Mouse (Mus musculus) bone marrow, adult 2 months (tissue): ENCODE measurements around the gene Sema4c.

Experiments
- CTCF ChIP-seq: fragments of 200-500 bp; IDR thresholded peaks from 2 replicates; pipeline ENCODE4 v1.5.1; 2011; ENCODE audit warnings: low read length, control low read depth; ENCODE audit not compliant: control insufficient read depth, insufficient read depth
- POLR2A ChIP-seq: fragments of 200-500 bp; IDR thresholded peaks from 2 replicates; pipeline ENCODE4 v1.6.1; 2011; ENCODE audit warnings: low read depth, mild to moderate bottlenecking, control low read depth, low read length, borderline replicate concordance; ENCODE audit not compliant: control insufficient read depth

GRCm38 (mm10) chr1:36588476-36589450 is 30.6 kb upstream of the Sema4c start:
- TF ChIP-seq CTCF (no peak), POLR2A (no peak)
